Mouse (Mus musculus) ES-Bruce4 (cell line): ENCODE data around the gene Cubn.

Experiments used
- CTCF ChIP-seq: IDR thresholded peaks from one replicate; pipeline ENCODE4 v1.8.1; 2011; ENCODE audit warnings: low read depth, low read length
- POLR2A ChIP-seq: IDR thresholded peaks from one replicate; pipeline ENCODE4 v1.8.1; 2011; ENCODE audit warnings: low read length; ENCODE audit not compliant: insufficient read depth

- TF ChIP-seq CTCF = no peak
- TF ChIP-seq POLR2A = no peak
Observed at GRCm38 (mm10) chr2:13501553-13501952, 9.9 kb upstream of the Cubn start.
